Mouse (Mus musculus): ENCODE measurements around the gene Dazap1. TPM values are rescaled to one million over a fixed set of nuclear protein-coding genes. Genes with fewer than 3 reads are reported as not detected.

Gene Dazap1
- polyA plus RNA-seq, 1 experiment from 2014 or later = 45.8 TPM

DNA sequence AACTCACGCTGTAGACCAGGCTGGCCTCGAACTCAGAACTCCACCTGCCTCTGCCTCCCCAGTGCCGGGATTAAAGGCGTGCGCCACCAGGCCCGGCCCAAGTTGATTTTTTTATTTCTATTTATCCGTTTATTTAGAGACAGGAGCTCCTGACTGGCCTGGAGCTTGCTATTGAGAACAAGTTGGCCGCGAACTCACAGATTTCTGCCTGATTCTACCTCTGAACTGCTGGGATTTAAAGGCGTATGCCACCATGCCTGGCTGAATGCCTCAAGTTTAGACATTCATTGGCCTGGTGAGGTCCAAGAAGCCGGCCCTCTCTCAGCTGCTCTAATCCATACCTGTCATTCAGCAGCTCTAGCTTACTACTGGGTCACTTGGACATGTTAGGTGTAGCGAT lies 883 bp downstream of the Dazap1 start:
- Histone ChIP-seq H3K9me3 (ENCODE audit: control insufficient read depth, low read length) (no peaks in the 10 kb centered on the region), H3K9ac (ENCODE audit: low read depth, low read length) (no peak overlapping the region), H3K27me3 (ENCODE audit: control insufficient read depth, insufficient read depth, low read length) (no peaks in the 10 kb centered on the region), H3K36me3 (ENCODE audit: control insufficient read depth, insufficient read depth, low read length) (peaks cover 23% of the 10 kb centered on the region), H3K4me3 (ENCODE audit: low read length) (peak overlapping the region; percentile 53), H3K27ac (ENCODE audit: low read depth, low read length) (peak overlapping the region; percentile 98; the same call in 1 of the 2 replicates), H3K4me2 (replicated peaks; ENCODE audit: low read depth, low read length) (peak overlapping the region; percentile 92), H3K4me1 (ENCODE audit: control insufficient read depth, insufficient read depth, low read length) (peaks cover 38% of the 10 kb centered on the region)
- WGBS = 75% methylated on average over 12 of the region's 12 CpGs
- ATAC-seq (ENCODE audit: low FRiP score, low TSS enrichment) = no peak

DNA sequence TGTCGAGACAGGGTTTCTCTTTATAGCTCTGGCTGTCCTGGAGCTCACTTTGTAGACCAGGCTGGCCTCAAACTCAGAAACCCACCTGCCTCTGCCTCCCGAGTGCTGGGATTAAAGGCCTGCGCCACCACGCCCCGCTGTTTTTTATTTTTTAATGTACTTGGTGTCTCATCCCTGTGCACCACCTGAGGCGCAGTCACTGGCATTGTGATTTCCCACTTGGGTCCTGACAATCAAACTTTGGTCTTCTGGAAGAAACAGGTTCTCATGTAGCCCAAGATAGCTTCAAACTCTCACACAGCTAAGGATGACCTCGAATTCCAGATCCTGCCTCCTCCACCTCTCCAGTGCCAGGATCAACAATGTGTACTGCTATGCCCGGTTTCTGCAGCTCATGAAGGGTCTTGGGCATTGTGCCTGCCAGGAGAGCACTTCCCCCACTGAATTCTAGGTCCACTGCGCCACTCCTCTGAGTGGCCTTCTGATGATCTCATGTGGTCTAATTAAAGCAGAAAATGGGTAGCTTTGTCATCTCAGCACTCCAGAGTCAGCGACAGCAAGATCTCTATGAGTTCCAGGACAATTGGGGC lies 1.6 kb downstream of the Dazap1 start:
- ATAC-seq (ENCODE audit: low FRiP score, low TSS enrichment) = no peak
- H3K36me3 ChIP-seq (ENCODE audit: control insufficient read depth, insufficient read depth, low read length) = peaks cover 23% of the 10 kb centered on the region
- no peak overlapping the region for H3K4me2 ChIP-seq (replicated peaks; ENCODE audit: low read depth, low read length)
- no peaks in the 10 kb centered on the region for H3K9me3 ChIP-seq (ENCODE audit: control insufficient read depth, low read length)
- no peak overlapping the region for H3K27ac ChIP-seq (ENCODE audit: low read depth, low read length)
- H3K9ac ChIP-seq (ENCODE audit: low read depth, low read length) = no peak overlapping the region
- no peak overlapping the region for H3K4me3 ChIP-seq (ENCODE audit: low read length)
- H3K4me1 ChIP-seq (ENCODE audit: control insufficient read depth, insufficient read depth, low read length) = peaks cover 45% of the 10 kb centered on the region
- 94% methylated on average over 10 of the region's 10 CpGs for WGBS
- H3K27me3 ChIP-seq (ENCODE audit: control insufficient read depth, insufficient read depth, low read length) = no peaks in the 10 kb centered on the region

DNA sequence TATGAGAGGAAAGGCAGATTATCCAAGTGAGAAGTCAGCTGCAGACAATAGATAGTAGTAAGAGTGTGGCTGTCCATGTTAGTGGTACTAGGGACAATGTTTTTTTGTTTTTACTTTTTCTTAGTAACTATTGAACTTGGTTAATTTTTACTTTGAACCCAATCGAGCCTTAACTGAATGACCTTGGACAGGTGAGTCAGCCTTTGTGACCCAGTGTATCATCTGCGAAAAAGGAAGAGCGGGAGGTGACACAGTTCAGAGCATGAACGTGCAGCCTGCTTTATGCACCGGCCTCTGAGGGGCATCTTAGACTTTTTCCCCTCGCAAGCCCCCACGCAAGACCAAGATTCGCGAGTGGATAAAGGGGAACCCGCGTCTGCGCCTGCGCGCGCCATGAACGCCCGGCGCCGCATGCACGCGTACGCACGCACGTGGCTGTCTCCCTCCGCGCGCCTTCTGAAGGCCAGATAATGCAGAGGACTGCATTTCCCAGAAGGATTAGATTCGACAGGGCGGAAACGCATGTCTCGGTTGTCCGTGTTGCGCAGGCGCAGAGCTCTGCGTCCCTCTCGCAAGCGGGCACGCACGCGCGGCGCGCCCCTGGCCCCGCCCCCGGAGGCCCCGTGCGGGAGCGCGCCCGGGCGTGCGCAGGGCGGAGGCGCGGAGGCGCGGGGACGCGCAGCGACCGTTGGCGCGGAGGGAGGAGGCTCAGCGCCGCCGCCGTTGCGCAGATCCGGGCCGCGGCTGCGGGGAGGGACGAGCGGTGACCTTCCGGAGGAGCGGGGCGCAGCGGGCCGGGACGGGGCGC lies 3.3 kb downstream of the Dazap1 start:
- H3K9me3 ChIP-seq (ENCODE audit: control insufficient read depth, low read length) = no peaks in the 10 kb centered on the region
- peak; percentile 61 for ATAC-seq (ENCODE audit: low FRiP score, low TSS enrichment)
- peaks cover 43% of the 10 kb centered on the region for H3K4me1 ChIP-seq (ENCODE audit: control insufficient read depth, insufficient read depth, low read length)
- peaks cover 15% of the 10 kb centered on the region for H3K36me3 ChIP-seq (ENCODE audit: control insufficient read depth, insufficient read depth, low read length)
- H3K27ac ChIP-seq (ENCODE audit: low read depth, low read length) = peak overlapping the region; percentile 57
- H3K4me3 ChIP-seq (ENCODE audit: low read length) = peak overlapping the region; percentile 82
- peak overlapping the region; percentile 59 for H3K4me2 ChIP-seq (replicated peaks; ENCODE audit: low read depth, low read length)
- no peaks in the 10 kb centered on the region for H3K27me3 ChIP-seq (ENCODE audit: control insufficient read depth, insufficient read depth, low read length)
- 2% methylated on average over 79 of the region's 81 CpGs for WGBS
- peak overlapping the region; percentile 97 for H3K9ac ChIP-seq (ENCODE audit: low read depth, low read length)

DNA sequence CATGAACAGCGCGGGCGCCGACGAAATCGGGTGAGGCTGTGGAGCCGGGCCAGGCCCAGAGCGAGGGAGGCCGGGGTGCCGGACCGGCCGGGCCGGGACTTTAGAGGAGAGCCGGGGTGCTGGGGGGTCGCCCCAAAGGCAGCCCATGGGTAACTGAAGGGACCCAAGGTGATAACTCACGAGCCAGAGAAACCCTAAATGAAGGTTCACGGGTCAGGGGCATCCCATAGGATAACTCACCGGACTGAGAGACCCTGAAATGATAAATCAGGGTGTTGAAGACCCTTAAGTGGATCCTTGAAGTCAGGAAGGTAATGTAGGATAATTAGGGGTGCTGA lies 3.8 kb downstream of the Dazap1 start:
- Histone ChIP-seq H3K4me2 (replicated peaks; ENCODE audit: low read depth, low read length) (peak overlapping the region; percentile 59), H3K4me3 (ENCODE audit: low read length) (peak overlapping the region; percentile 82), H3K27ac (ENCODE audit: low read depth, low read length) (peak overlapping the region; percentile 39), H3K9ac (ENCODE audit: low read depth, low read length) (peak overlapping the region; percentile 97), H3K4me1 (ENCODE audit: control insufficient read depth, insufficient read depth, low read length) (peaks cover 38% of the 10 kb centered on the region), H3K36me3 (ENCODE audit: control insufficient read depth, insufficient read depth, low read length) (peaks cover 15% of the 10 kb centered on the region), H3K27me3 (ENCODE audit: control insufficient read depth, insufficient read depth, low read length) (no peaks in the 10 kb centered on the region), H3K9me3 (ENCODE audit: control insufficient read depth, low read length) (no peaks in the 10 kb centered on the region)
- no peak for ATAC-seq (ENCODE audit: low FRiP score, low TSS enrichment)
- WGBS = 0% methylated on average over 18 of the region's 18 CpGs

DNA sequence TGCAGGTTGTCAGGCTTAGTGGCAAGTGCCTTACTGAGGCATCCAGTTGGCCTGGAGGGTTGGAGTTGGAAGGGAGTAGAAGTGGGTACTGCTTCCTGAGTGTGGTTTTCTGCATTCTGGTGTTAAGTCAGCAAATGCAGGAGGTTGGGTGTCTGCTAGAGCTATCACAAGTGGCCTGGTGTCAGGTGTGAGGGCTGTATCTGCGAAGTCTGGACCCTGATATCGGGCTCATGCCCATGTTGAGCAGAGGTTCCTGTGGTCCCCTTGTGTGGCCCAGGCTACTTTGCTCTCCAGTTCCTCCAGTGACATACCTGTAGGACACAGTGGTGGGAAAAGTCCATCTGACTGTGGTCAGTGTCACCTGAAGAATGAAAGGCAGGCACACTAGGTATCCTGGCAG lies 8.8 kb downstream of the Dazap1 start:
- no peak overlapping the region for H3K27ac ChIP-seq (ENCODE audit: low read depth, low read length)
- ATAC-seq (ENCODE audit: low FRiP score, low TSS enrichment) = no peak
- WGBS = 98% methylated on average over 2 of the region's 2 CpGs
- peaks cover 43% of the 10 kb centered on the region for H3K36me3 ChIP-seq (ENCODE audit: control insufficient read depth, insufficient read depth, low read length)
- H3K4me2 ChIP-seq (replicated peaks; ENCODE audit: low read depth, low read length) = no peak overlapping the region
- H3K4me3 ChIP-seq (ENCODE audit: low read length) = no peak overlapping the region
- no peaks in the 10 kb centered on the region for H3K27me3 ChIP-seq (ENCODE audit: control insufficient read depth, insufficient read depth, low read length)
- no peak overlapping the region for H3K9ac ChIP-seq (ENCODE audit: low read depth, low read length)
- peaks cover 28% of the 10 kb centered on the region for H3K4me1 ChIP-seq (ENCODE audit: control insufficient read depth, insufficient read depth, low read length)
- H3K9me3 ChIP-seq (ENCODE audit: control insufficient read depth, low read length) = no peaks in the 10 kb centered on the region

DNA sequence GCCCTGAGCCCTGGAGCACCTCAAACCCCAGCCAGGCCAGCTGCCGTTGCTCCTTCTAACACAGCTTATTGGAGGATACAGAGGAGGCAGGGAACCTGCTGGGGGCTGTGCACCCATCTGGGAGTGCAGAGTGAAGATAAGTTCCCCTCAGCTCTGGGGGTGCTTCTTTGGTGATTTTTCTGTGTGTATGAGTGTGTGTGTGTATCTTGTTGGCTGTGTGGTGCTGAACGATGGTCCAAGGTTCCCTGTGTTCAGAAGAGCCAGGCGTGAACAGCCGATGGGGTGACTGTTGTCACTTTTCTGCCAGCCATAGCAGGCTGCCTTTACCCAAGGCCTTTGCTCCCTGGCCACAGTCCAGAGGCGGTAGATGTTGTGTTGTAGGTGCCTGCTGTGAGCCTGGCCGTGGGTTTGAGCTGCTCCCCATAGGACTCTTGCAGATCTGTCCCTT lies 9.5 kb downstream of the Dazap1 start:
- Histone ChIP-seq H3K36me3 (ENCODE audit: control insufficient read depth, insufficient read depth, low read length) (peaks cover 46% of the 10 kb centered on the region), H3K4me1 (ENCODE audit: control insufficient read depth, insufficient read depth, low read length) (peaks cover 25% of the 10 kb centered on the region), H3K9me3 (ENCODE audit: control insufficient read depth, low read length) (no peaks in the 10 kb centered on the region), H3K4me3 (ENCODE audit: low read length) (no peak overlapping the region), H3K9ac (ENCODE audit: low read depth, low read length) (no peak overlapping the region), H3K27me3 (ENCODE audit: control insufficient read depth, insufficient read depth, low read length) (no peaks in the 10 kb centered on the region), H3K27ac (ENCODE audit: low read depth, low read length) (no peak overlapping the region), H3K4me2 (replicated peaks; ENCODE audit: low read depth, low read length) (no peak overlapping the region)
- ATAC-seq (ENCODE audit: low FRiP score, low TSS enrichment) = no peak
- 79% methylated on average over 6 of the region's 6 CpGs for WGBS

DNA sequence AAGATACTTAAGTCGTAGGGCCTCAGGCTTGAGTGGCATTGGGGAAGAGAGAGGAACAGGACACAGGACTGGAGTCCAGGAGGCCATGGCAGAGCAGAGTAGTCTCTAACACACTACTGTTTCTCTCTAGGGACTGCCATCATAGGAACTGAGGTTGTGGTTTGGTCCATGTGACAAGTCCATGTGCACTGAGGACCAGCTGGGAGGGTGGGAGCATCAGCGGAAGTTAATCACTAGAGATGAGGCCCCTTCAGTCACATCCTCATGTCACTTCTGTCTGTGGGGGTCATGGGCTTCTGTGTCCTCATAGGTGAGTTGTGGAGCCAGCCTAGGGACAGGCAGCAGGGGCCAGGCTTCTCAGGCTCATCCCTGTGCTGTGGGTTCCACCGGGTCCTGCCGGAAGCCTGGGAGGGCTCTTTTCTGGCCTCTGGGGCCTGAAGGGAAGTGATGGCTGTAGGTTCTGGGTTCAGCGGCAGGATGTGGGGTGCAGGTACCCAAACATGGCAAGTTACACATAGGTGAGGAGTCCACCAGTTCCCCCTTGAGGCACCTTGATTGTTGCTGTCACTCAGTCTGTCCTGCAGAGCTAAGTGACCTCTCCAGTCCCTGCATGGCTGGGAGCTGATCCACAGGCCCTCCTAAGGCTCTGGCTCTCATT lies 10.0 kb downstream of the Dazap1 start:
- no peak overlapping the region for H3K4me3 ChIP-seq (ENCODE audit: low read length)
- no peak overlapping the region for H3K27ac ChIP-seq (ENCODE audit: low read depth, low read length)
- no peaks in the 10 kb centered on the region for H3K9me3 ChIP-seq (ENCODE audit: control insufficient read depth, low read length)
- no peak overlapping the region for H3K4me2 ChIP-seq (replicated peaks; ENCODE audit: low read depth, low read length)
- H3K27me3 ChIP-seq (ENCODE audit: control insufficient read depth, insufficient read depth, low read length) = no peaks in the 10 kb centered on the region
- H3K36me3 ChIP-seq (ENCODE audit: control insufficient read depth, insufficient read depth, low read length) = peaks cover 52% of the 10 kb centered on the region
- H3K9ac ChIP-seq (ENCODE audit: low read depth, low read length) = no peak overlapping the region
- ATAC-seq (ENCODE audit: low FRiP score, low TSS enrichment) = no peak
- 83% methylated on average over 5 of the region's 5 CpGs for WGBS
- H3K4me1 ChIP-seq (ENCODE audit: control insufficient read depth, insufficient read depth, low read length) = peaks cover 20% of the 10 kb centered on the region

DNA sequence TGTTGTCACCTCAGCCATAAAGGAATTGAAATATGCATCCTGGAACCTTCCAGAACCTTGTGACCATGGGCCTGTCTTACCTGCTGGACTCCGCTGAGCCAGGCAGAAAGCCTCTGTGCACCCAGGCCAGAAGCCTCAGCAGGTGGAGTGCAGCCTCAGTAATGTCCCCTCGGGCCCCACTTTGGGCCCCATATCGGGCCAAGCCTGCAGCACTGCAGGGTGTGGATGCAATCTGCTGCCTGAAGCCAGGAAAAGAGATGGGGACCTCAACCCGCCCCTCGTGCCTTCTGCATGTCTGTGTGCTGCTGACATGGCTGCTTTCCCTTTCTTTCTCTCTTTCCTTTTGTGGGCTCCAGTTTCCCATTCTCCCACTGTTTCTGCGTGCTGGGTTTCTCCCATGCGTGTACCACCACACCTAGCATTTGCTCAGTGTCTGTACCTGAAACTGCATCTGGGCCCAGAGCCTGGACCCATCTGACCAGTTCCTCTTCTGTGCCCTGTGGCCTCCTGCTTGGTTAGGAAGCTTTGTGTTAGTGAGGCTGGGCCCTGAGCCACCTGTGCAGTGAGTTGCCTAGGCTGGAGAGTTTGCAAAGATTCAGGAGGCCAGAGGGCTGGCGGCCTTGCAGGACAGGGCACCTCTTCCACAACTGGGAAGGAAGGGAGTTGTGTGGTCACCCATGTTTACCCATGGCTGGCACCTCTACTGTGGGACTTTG lies 10.7 kb downstream of the Dazap1 start:
- Histone ChIP-seq H3K36me3 (ENCODE audit: control insufficient read depth, insufficient read depth, low read length) (peaks cover 56% of the 10 kb centered on the region), H3K4me1 (ENCODE audit: control insufficient read depth, insufficient read depth, low read length) (peaks cover 13% of the 10 kb centered on the region; the same call in 1 of the 2 replicates), H3K27ac (ENCODE audit: low read depth, low read length) (no peak overlapping the region), H3K4me3 (ENCODE audit: low read length) (no peak overlapping the region), H3K27me3 (ENCODE audit: control insufficient read depth, insufficient read depth, low read length) (no peaks in the 10 kb centered on the region), H3K9me3 (ENCODE audit: control insufficient read depth, low read length) (no peaks in the 10 kb centered on the region), H3K9ac (ENCODE audit: low read depth, low read length) (no peak overlapping the region), H3K4me2 (replicated peaks; ENCODE audit: low read depth, low read length) (no peak overlapping the region)
- WGBS = 90% methylated on average over 8 of the region's 8 CpGs
- ATAC-seq (ENCODE audit: low FRiP score, low TSS enrichment) = no peak
